Mouse (Mus musculus) lung, postnatal 0 days (tissue): ENCODE measurements around the gene Mgll.

Source experiments
- CTCF ChIP-seq: IDR thresholded peaks from 2 replicates; pipeline ENCODE4 v1.5.1; 2016; ENCODE audit warnings: antibody characterized with exemption, mild to moderate bottlenecking
- EP300 ChIP-seq: IDR thresholded peaks from 2 replicates; pipeline ENCODE4 v1.6.1; 2016; ENCODE audit warnings: antibody characterized with exemption, mild to moderate bottlenecking, control low read depth

DNA sequence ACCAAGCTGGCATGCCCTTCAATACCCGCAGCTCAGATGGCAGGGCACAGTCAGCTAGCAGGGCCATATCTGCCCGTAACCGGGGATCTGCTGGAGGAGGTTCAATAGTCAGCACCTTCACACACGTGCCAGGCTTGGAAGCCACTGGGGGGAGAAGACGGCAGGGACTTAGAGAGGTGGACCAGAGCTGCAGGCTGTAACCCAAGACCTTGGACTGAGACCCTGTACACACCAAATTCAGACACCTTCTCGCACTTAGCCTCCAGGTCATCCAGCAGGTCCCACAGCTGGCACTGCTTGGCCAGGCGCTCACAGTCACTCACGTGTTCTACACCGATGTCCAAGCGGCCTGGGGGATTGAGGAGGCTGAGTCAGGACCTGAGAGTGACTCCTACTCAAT lies 114.4 kb downstream of the Mgll start:
- TF ChIP-seq CTCF = no peak
- no peak for TF ChIP-seq EP300
